In genomic region chr3:95318548-95318947, GRCm38 (mm10) we compare ENCODE assay signal across 8 mouse cellular contexts. TPM values are rescaled to one million over a fixed set of nuclear protein-coding genes. Genes with fewer than 3 reads are reported as not detected.
A peak's percentile ranks its signal among the peaks of the same experiment; 100 is the strongest.
DNase-seq lines count a peak whose midpoint lies in the region; ATAC-seq and TF ChIP-seq lines count a peak whose summit lies in the region.

No protein-coding gene starts in this region.

- H3K4me1 ChIP-seq in MEL (ENCODE audit: control insufficient read depth in 1 of 2, insufficient read depth in 2 of 2, low read length in 2 of 2) = peaks cover 11 to 23% of the 10 kb centered on the region in 2 experiments
- H3K4me1 ChIP-seq in heart, embryonic 13.5 days = peaks cover 55% of the 10 kb centered on the region
- peaks cover 33% of the 10 kb centered on the region for H3K4me1 ChIP-seq in limb, embryonic 13.5 days

- H3K4me3 ChIP-seq in MEL (ENCODE audit: control insufficient read depth in 1 of 2, insufficient read depth in 1 of 2, low read depth in 2 of 2, low read length in 2 of 2) = no peak overlapping the region
- H3K4me3 ChIP-seq in heart, embryonic 13.5 days = peak overlapping the region; percentile 4; the same call in 1 of the 2 replicates
- no peak overlapping the region for H3K4me3 ChIP-seq in limb, embryonic 13.5 days

- WGBS in heart, embryonic 13.5 days = 18% methylated on average over 6 of the region's 6 CpGs
- WGBS in limb, embryonic 13.5 days = 49% methylated on average over 6 of the region's 6 CpGs

- H3K79me2 ChIP-seq in MEL (ENCODE audit: control insufficient read depth, insufficient read depth, low read length, poor library complexity) = peaks cover 71% of the 10 kb centered on the region

- no peaks in the 10 kb centered on the region for H3K9me3 ChIP-seq in MEL (replicated peaks; ENCODE audit: insufficient read depth, low read length)
- H3K9me3 ChIP-seq in heart, embryonic 13.5 days = no peaks in the 10 kb centered on the region
- no peaks in the 10 kb centered on the region for H3K9me3 ChIP-seq in limb, embryonic 13.5 days

- no peak for TF ChIP-seq EP300 in MEL (IDR thresholded peaks at IDR 0.05; ENCODE audit: low read depth in 1 of 2, low read length in 2 of 2)

- peak overlapping the region; percentile 88 for H3K4me2 ChIP-seq in heart, embryonic 13.5 days
- peak overlapping the region; percentile 16; the same call in 1 of the 2 replicates for H3K4me2 ChIP-seq in limb, embryonic 13.5 days (replicated peaks)

- H3K27ac ChIP-seq in MEL (ENCODE audit: control insufficient read depth, low read depth, low read length) = no peak overlapping the region
- peak overlapping the region; percentile 84 for H3K27ac ChIP-seq in heart, embryonic 13.5 days (replicated peaks)
- no peak overlapping the region for H3K27ac ChIP-seq in limb, embryonic 13.5 days

- TF ChIP-seq CTCF in MEL (IDR thresholded peaks at IDR 0.05 in 2 of 3, conservative IDR thresholded peaks at IDR 0.05 in 1 of 3; ENCODE audit: control insufficient read depth in 1 of 3, insufficient read depth in 1 of 3, low read depth in 2 of 3, low read length in 3 of 3, poor library complexity in 1 of 3, severe bottlenecking in 1 of 3) = peak in 1 of 3 experiments; percentile 14; a peak in 1 of 6 replicates

- H3K36me3 ChIP-seq in MEL (ENCODE audit: control insufficient read depth in 1 of 2, insufficient read depth in 2 of 2, low read length in 2 of 2) = peaks cover 25 to 43% of the 10 kb centered on the region in 2 experiments
- H3K36me3 ChIP-seq in heart, embryonic 13.5 days = peaks cover 42% of the 10 kb centered on the region
- H3K36me3 ChIP-seq in limb, embryonic 13.5 days = peaks cover 47% of the 10 kb centered on the region

- no peak overlapping the region for H3K9ac ChIP-seq in MEL (ENCODE audit: control insufficient read depth, low read depth, low read length, poor library complexity, severe bottlenecking)
- peak overlapping the region; percentile 68 for H3K9ac ChIP-seq in heart, embryonic 13.5 days
- H3K9ac ChIP-seq in limb, embryonic 13.5 days = peak overlapping the region; percentile 43; the same call in 1 of the 2 replicates

- DNase-seq in embryo, embryonic 10 days (ENCODE audit: low spot score) = peak; percentile 46
- no peak for DNase-seq in embryo, embryonic 9.5 days (ENCODE audit: extremely low spot score)
- peak; percentile 36 for DNase-seq in MEL (ENCODE audit: low read depth, low spot score)
- DNase-seq in skeletal muscle tissue, adult 2 months (ENCODE audit: low read depth, low spot score) = peak; percentile 69
- no peak for DNase-seq in c-Kit-positive CD71-positive TER-119-positive erythroid progenitor cells, embryonic 14.5 days (ENCODE audit: low spot score)

- no peak for TF ChIP-seq POLR2A in MEL (IDR thresholded peaks at IDR 0.05; ENCODE audit: control insufficient read depth in 1 of 2, insufficient read depth in 1 of 2, low read depth in 1 of 2, low read length in 2 of 2, poor library complexity in 1 of 2)

- no peak for TF ChIP-seq RAD21 in MEL (IDR thresholded peaks at IDR 0.05; ENCODE audit: low read depth, low read length)

- ATAC-seq in heart, embryonic 13.5 days (ENCODE audit: extremely low read depth, insufficient number of reproducible peaks, low FRiP score, low TSS enrichment) = no peak
- ATAC-seq in limb, embryonic 13.5 days (ENCODE audit: low FRiP score, low read depth) = no peak
- no peak for ATAC-seq in megakaryocyte-erythroid progenitor cell, adult 5-6 weeks (replicated peaks; ENCODE audit: low FRiP score, low TSS enrichment, poor library complexity, severe bottlenecking)

- no peaks in the 10 kb centered on the region for H3K27me3 ChIP-seq in MEL (ENCODE audit: control insufficient read depth in 1 of 2, insufficient read depth in 2 of 2, low read length in 2 of 2)
- no peaks in the 10 kb centered on the region for H3K27me3 ChIP-seq in heart, embryonic 13.5 days (replicated peaks)
- no peaks in the 10 kb centered on the region for H3K27me3 ChIP-seq in limb, embryonic 13.5 days

TF ChIP-seq in MEL, 35 proteins besides CTCF, POLR2A, EP300 and RAD21:
- TF ChIP-seq NRF1 (IDR thresholded peaks at IDR 0.05; ENCODE audit: insufficient read depth, low read depth, low read length, poor library complexity, severe bottlenecking) = no peak
- no peak for TF ChIP-seq POLR2AphosphoS2 (IDR thresholded peaks at IDR 0.05; ENCODE audit: low read length)

RNA-seq across cellular contexts. Expression of gene Cers2, which starts 4.0 kb away (rescaled TPM):
- 240 and 307 TPM in 2 replicates for total RNA-seq in MEL (2012; rRNA removed)
- polyA plus RNA-seq in MEL (2012; ENCODE audit: insufficient read depth in 1 of 2, insufficient read length in 2 of 2, low read depth in 1 of 2, low replicate concordance in 2 of 2, missing spikeins in 1 of 2) = 100 to 1,000 TPM; 134 to 357 TPM
- 128 and 140 TPM in 2 replicates for polyA plus RNA-seq in heart, embryonic 13.5 days (2015; fragmentation: Nextera tagmentation; extraction: Ambion mirVana)
- 181 and 184 TPM in 2 replicates for polyA plus RNA-seq in limb, embryonic 13.5 days (2015; fragmentation: Nextera tagmentation; extraction: Ambion mirVana)
- total RNA-seq in megakaryocyte-erythroid progenitor cell, adult 5-6 weeks (2014; fragmentation: Nextera tagmentation) = 199 and 268 TPM in 2 replicates
- total RNA-seq in megakaryocyte-erythroid progenitor cell, adult 5-6 weeks (2017) = 118 and 125 TPM in 2 replicates

RNA-seq across cellular contexts. Expression of gene Anxa9, which starts 11.6 kb away (rescaled TPM):
- total RNA-seq in MEL (2012; rRNA removed) = 7.7 and 7.8 TPM in 2 replicates
- 10 to 100 TPM in 1 of 2 experiments, not detected in 1; 33.9 TPM for polyA plus RNA-seq in MEL (2012; ENCODE audit: insufficient read depth in 1 of 2, insufficient read length in 2 of 2, low read depth in 1 of 2, low replicate concordance in 2 of 2, missing spikeins in 1 of 2)
- 0.90 and 1.1 TPM in 2 replicates for polyA plus RNA-seq in heart, embryonic 13.5 days (2015; fragmentation: Nextera tagmentation; extraction: Ambion mirVana)
- 2.0 and 2.5 TPM in 2 replicates for polyA plus RNA-seq in limb, embryonic 13.5 days (2015; fragmentation: Nextera tagmentation; extraction: Ambion mirVana)
- 25.5 and 35.5 TPM in 2 replicates for total RNA-seq in megakaryocyte-erythroid progenitor cell, adult 5-6 weeks (2014; fragmentation: Nextera tagmentation)
- total RNA-seq in megakaryocyte-erythroid progenitor cell, adult 5-6 weeks (2017) = 15.6 and 16.7 TPM in 2 replicates

RNA-seq across cellular contexts. Expression of gene Prune1, which starts 36.7 kb away (rescaled TPM):
- 28.5 and 32.4 TPM in 2 replicates for total RNA-seq in MEL (2012; rRNA removed)
- polyA plus RNA-seq in MEL (2012; ENCODE audit: insufficient read depth in 1 of 2, insufficient read length in 2 of 2, low read depth in 1 of 2, low replicate concordance in 2 of 2, missing spikeins in 1 of 2) = 10 to 100 TPM in 1 of 2 experiments, not detected in 1; 51.8 TPM
- polyA plus RNA-seq in heart, embryonic 13.5 days (2015; fragmentation: Nextera tagmentation; extraction: Ambion mirVana) = 24.5 and 26.0 TPM in 2 replicates
- polyA plus RNA-seq in limb, embryonic 13.5 days (2015; fragmentation: Nextera tagmentation; extraction: Ambion mirVana) = 24.2 and 26.9 TPM in 2 replicates
- 20.2 and 24.8 TPM in 2 replicates for total RNA-seq in megakaryocyte-erythroid progenitor cell, adult 5-6 weeks (2014; fragmentation: Nextera tagmentation)
- total RNA-seq in megakaryocyte-erythroid progenitor cell, adult 5-6 weeks (2017) = 10.1 and 14.6 TPM in 2 replicates

RNA-seq across cellular contexts. Expression of gene Mindy1, which starts 37.4 kb away (rescaled TPM):
- 203 and 265 TPM in 2 replicates for total RNA-seq in MEL (2012; rRNA removed)
- polyA plus RNA-seq in MEL (2012; ENCODE audit: insufficient read depth in 1 of 2, insufficient read length in 2 of 2, low read depth in 1 of 2, low replicate concordance in 2 of 2, missing spikeins in 1 of 2) = 100 to 1,000 TPM in 1 of 2 experiments, not detected in 1; 234 TPM
- 24.3 TPM in 2 replicates for polyA plus RNA-seq in heart, embryonic 13.5 days (2015; fragmentation: Nextera tagmentation; extraction: Ambion mirVana)
- polyA plus RNA-seq in limb, embryonic 13.5 days (2015; fragmentation: Nextera tagmentation; extraction: Ambion mirVana) = 38.1 and 41.2 TPM in 2 replicates
- total RNA-seq in megakaryocyte-erythroid progenitor cell, adult 5-6 weeks (2014; fragmentation: Nextera tagmentation) = 36.8 and 46.9 TPM in 2 replicates
- 37.5 and 45.3 TPM in 2 replicates for total RNA-seq in megakaryocyte-erythroid progenitor cell, adult 5-6 weeks (2017)

RNA-seq across cellular contexts. Expression of gene Setdb1, which starts 38.5 kb away (rescaled TPM):
- total RNA-seq in MEL (2012; rRNA removed) = 91.0 and 101 TPM in 2 replicates
- 100 to 1,000 TPM in 1 of 2 experiments, not detected in 1; 116 TPM for polyA plus RNA-seq in MEL (2012; ENCODE audit: insufficient read depth in 1 of 2, insufficient read length in 2 of 2, low read depth in 1 of 2, low replicate concordance in 2 of 2, missing spikeins in 1 of 2)
- polyA plus RNA-seq in heart, embryonic 13.5 days (2015; fragmentation: Nextera tagmentation; extraction: Ambion mirVana) = 20.1 and 21.2 TPM in 2 replicates
- polyA plus RNA-seq in limb, embryonic 13.5 days (2015; fragmentation: Nextera tagmentation; extraction: Ambion mirVana) = 47.2 and 53.0 TPM in 2 replicates
- 58.7 and 67.9 TPM in 2 replicates for total RNA-seq in megakaryocyte-erythroid progenitor cell, adult 5-6 weeks (2014; fragmentation: Nextera tagmentation)
- total RNA-seq in megakaryocyte-erythroid progenitor cell, adult 5-6 weeks (2017) = 44.1 and 46.5 TPM in 2 replicates

Comparison
In these comparisons a context has a peak if more than half of its experiments do, and no peak if none do; other contexts are left out.
1. DNase-seq: peak in embryo, embryonic 10 days (single experiment), MEL (single experiment) and skeletal muscle tissue, adult 2 months (single experiment); none in embryo, embryonic 9.5 days (single experiment) and c-Kit-positive CD71-positive TER-119-positive erythroid progenitor cells, embryonic 14.5 days (single experiment).